Mouse (Mus musculus): ENCODE measurements around the gene Lrp2.
A peak's percentile ranks its signal among the peaks of the same experiment; 100 is the strongest.

Gene Lrp2

DNA sequence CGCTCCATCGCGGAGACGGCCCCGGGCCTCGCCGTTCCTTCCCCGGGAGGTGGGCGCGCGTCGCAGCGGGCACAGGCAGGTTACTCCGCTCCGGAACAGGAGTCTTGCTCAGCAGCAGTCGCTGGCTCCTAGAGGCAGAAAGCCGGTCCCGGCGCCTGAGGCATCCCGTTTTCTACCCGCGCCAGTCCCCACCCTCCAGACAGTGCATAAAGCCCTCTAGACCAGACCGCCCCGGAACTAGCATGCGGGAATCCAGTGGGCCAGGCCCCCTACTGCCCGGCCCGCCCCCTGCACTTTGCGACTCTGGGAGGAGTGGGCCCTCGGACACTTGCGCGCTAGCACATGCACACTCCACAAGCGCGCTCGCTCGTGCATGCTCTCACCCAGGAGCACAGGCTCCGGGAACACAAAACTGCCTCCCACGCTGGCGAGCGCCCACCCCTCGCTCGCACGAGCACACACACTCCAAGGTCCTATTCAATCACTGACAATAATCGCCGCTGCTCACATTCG is at the start of gene Lrp2:
TSS of gene Lrp2 (minus strand) at position 180 of the 513 bp plus-strand sequence.
- DNase-seq: no peak

DNA sequence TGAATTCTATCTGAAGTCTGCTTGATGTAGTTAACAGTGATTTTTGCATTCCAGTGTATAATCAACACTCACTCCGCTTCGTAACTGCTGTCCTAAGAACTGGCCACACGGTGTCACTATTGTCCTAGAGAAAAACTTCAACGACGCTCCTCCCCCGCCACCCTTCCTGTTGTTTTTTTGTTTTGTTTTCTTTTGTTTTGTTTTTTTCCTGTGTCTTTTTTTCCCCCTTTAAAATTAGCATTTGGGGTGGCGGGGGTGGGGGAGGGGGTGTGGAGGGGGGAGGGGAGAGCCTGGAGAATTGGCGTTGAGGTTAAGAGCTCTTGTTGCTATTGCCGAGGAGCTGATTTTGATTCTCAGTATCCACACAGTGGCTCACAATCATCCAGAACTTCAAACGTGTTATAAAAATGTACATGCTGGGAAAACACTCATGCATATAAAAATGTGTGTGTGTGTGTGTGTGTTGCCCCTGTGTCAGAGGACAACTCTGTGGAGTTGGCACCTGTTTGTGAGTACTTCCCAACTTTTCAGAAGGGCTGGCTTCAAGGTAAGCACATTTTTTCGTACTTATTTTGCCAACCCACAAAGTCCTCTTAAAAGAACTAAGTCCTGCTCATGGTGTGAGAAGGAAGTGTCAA is 49.3 kb upstream of the Lrp2 start:
- peak; percentile 26 for DNase-seq

GRCm38 (mm10) chr2:69631449-69631848 is 45.6 kb upstream of the Lrp2 start:
- no peak for DNase-seq

DNA sequence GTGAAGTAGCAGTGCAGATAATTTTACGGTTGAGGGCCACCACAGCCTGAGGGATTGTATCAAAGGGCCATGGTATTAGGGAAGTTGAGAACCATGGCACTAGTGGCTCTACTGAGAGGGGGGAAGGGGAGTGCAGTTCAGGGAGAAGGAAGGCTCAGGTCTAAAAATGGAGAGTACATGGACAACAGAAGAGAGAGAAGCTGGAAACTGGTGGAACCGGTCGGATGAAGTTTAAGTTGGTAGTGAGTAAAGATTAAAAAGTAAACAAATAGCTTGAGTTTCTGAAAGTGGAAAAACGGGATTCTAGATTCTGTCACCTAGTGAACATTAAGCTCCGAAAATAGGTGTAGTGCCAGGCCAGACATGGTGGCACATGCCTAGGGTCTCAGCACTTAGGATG is 44.9 kb upstream of the Lrp2 start:
- DNase-seq: no peak

- DNase-seq: no peak
These were observed 44.0 kb upstream of the Lrp2 start for GRCm38 (mm10) chr2:69629914-69630313.

DNA sequence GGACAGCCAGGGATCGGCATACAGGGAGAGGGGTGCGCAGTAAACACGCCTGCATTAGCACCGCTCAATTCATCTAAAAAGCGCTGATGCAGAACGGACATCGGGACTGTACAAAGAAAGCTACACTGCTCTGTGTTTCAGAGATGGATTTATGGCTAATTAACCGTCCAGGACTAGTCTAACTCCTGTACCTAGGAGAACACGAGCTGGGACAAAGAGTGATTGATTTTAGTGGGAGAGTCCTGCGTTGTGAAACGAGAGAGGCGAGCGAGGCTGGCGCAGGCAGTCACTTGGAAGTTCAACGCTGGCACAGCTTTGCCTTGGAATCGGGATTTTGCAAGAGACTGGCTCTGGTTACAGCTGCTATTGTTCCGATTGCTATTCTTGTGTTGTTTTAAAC is 43.4 kb upstream of the Lrp2 start:
- no peak for DNase-seq

GRCm38 (mm10) chr2:69619286-69619685 is 33.4 kb upstream of the Lrp2 start:
- DNase-seq: no peak

- DNase-seq: no peak
These were observed 32.5 kb upstream of the Lrp2 start for GRCm38 (mm10) chr2:69618336-69618735.

DNA sequence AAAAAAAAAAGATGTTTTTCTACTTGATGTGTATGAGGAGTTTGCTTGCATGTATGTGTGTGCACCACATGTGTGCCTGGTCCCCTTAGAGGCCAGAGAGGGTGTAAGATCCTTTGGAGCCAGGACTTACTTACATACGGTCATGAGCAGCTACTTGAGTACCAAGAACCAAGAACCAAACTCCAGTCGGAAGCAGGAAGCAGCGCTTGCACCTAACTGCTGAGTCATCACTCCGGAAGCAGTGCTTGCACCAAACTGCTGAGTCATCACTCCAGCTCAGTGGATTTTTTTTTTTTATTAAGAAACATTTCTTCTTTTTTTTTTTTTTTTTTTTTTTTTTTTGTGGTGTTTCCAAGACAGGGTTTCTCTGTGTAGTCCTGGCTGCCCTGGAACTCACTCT is 27.4 kb upstream of the Lrp2 start:
- DNase-seq: no peak

GRCm38 (mm10) chr2:69612716-69613115 is 26.9 kb upstream of the Lrp2 start:
- no peak for DNase-seq

- no peak for DNase-seq
These were observed 26.4 kb upstream of the Lrp2 start for GRCm38 (mm10) chr2:69612237-69612636.

- no peak for DNase-seq
These were observed 20.8 kb upstream of the Lrp2 start for GRCm38 (mm10) chr2:69606621-69607020.

DNA sequence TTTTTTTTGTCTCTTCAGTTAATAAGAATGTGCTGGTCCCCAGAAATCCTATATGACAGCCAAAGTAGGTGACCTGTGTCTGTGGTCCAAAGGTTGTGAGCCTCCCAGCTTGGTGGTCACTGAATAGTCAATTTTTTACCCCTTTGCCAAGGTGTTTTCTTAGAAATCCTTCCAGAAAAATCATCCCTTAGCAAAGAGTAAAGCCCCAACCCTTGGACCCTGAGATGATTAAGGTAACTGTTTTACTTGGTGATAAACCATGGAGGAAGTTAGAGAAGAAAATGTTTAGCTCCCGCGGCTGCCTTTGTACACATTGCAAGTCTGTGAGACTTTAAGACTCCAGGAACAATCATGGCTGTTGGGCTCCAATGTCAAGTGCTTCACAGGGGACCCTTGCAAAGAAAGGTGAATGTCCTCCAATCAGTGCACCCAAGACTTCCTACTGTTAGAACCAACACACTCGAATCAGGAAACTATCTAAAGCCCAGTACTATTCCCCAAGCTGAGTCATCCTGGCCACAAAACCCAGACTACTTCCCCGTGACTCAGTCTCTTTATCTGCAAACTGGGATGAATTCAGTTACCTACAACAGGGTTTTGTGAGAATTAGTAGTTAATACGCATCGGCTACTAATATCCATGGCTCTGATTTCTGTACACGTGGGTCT is 18.0 kb upstream of the Lrp2 start:
- DNase-seq: no peak

- DNase-seq: no peak
These were observed 7.3 kb upstream of the Lrp2 start for GRCm38 (mm10) chr2:69593168-69593567.

GRCm38 (mm10) chr2:69592536-69592935 is 6.7 kb upstream of the Lrp2 start:
- DNase-seq: no peak

GRCm38 (mm10) chr2:69591966-69592505 is 6.2 kb upstream of the Lrp2 start:
- DNase-seq: no peak

- no peak for DNase-seq
These were observed 4.7 kb upstream of the Lrp2 start for GRCm38 (mm10) chr2:69590548-69590947.

DNA sequence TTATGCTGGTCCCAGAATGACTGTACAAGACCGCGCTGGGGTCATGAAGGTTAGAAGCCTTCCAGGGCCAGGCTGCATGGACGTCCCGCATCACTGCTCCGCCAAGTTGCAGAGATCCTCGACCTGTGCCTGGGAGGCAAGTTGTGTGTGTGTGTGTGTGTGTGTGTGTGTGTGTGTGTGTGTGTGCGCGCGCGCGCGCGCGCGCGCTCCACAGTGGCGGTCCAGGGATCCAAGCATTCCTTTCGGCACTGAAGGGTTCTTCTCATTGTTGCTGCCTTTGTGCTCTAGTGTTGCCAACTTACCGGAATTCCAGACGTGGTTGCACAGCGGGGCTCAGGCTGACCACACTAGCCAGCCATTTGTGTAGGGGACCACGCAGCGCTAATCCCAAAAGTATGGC is 2.0 kb upstream of the Lrp2 start:
- no peak for DNase-seq

- no peak for DNase-seq
These were observed 1.2 kb upstream of the Lrp2 start for GRCm38 (mm10) chr2:69586821-69587728.

- DNase-seq: no peak
These were observed 527 bp downstream of the Lrp2 start for GRCm38 (mm10) chr2:69585191-69585885.

GRCm38 (mm10) chr2:69584117-69584933 is 1.5 kb downstream of the Lrp2 start:
- no peak for DNase-seq

- DNase-seq: no peak
These were observed 3.0 kb downstream of the Lrp2 start for GRCm38 (mm10) chr2:69582861-69583260.
